13 mouse cellular contexts compared by ENCODE assay signal in genomic region chr19:6939106-6940002, GRCm38 (mm10). TPM values are rescaled to one million over a fixed set of nuclear protein-coding genes. Genes with fewer than 3 reads are reported as not detected.
A peak's percentile ranks its signal among the peaks of the same experiment; 100 is the strongest.
DNase-seq lines count a peak whose midpoint lies in the region; ATAC-seq and TF ChIP-seq lines count a peak whose summit lies in the region.
"Had no signal": no experiment of that assay in that cellular context is flagged by ENCODE, and none has a peak within 500 bp of the region (broad histone marks: within the 10 kb centered on the region; RNA-seq: fewer than 3 reads in every experiment).

No protein-coding gene starts in this region.

- H3K36me3 ChIP-seq in lung, embryonic 16.5 days (ENCODE audit: control insufficient read depth, insufficient read depth, low read length) = no peaks in the 10 kb centered on the region
- no peaks in the 10 kb centered on the region for H3K36me3 ChIP-seq in hindbrain, embryonic 15.5 days
- H3K36me3 ChIP-seq in neural tube, embryonic 15.5 days = 0 out of 2 replicates have a peak, but pooled peaks cover 6% of the 10 kb centered on the region
- no peaks in the 10 kb centered on the region for H3K36me3 ChIP-seq in kidney, embryonic 14.5 days (ENCODE audit: control insufficient read depth, insufficient read depth, low read length)
- H3K36me3 ChIP-seq: liver, embryonic 15.5 days had no signal

- no peak for TF ChIP-seq CTCF in cerebellum, adult 2 months (IDR thresholded peaks at IDR 0.05; ENCODE audit: borderline replicate concordance, insufficient read depth, low read depth, low read length)

- DNase-seq in cerebellum, adult 2 months = peak in 1 of 2 experiments; percentile 49
- DNase-seq in cerebellum, adult 18-20 months = no peak
- no peak for DNase-seq in lung, postnatal 10 days
- DNase-seq in gastrocnemius, adult 18-20 months (ENCODE audit: low spot score) = no peak
- DNase-seq: adrenal gland, postnatal 36 days; layer of hippocampus, postnatal 36 days had no signal

- ATAC-seq in lung, embryonic 16.5 days (ENCODE audit: low read depth) = no peak
- ATAC-seq in hindbrain, embryonic 15.5 days (ENCODE audit: low FRiP score, low read depth) = no peak
- no peak for ATAC-seq in neural tube, embryonic 15.5 days (ENCODE audit: low FRiP score)
- no peak for ATAC-seq in kidney, embryonic 14.5 days (ENCODE audit: low FRiP score, low TSS enrichment)
- ATAC-seq: intestine, embryonic 16.5 days had no signal

- H3K9ac ChIP-seq in lung, embryonic 16.5 days (ENCODE audit: low read length) = peak overlapping the region; percentile 23; the same call in 1 of the 2 replicates
- H3K9ac ChIP-seq in hindbrain, embryonic 15.5 days = peak overlapping the region; percentile 94
- peak overlapping the region; percentile 40 for H3K9ac ChIP-seq in neural tube, embryonic 15.5 days (replicated peaks)
- no peak overlapping the region for H3K9ac ChIP-seq in kidney, embryonic 14.5 days (ENCODE audit: low read depth, low read length)
- H3K9ac ChIP-seq: liver, embryonic 15.5 days had no signal

- no peaks in the 10 kb centered on the region for H3K9me3 ChIP-seq in lung, embryonic 16.5 days (ENCODE audit: control insufficient read depth, low read length)
- no peaks in the 10 kb centered on the region for H3K9me3 ChIP-seq in hindbrain, embryonic 15.5 days
- no peaks in the 10 kb centered on the region for H3K9me3 ChIP-seq in neural tube, embryonic 15.5 days (replicated peaks)
- H3K9me3 ChIP-seq in kidney, embryonic 14.5 days (ENCODE audit: control insufficient read depth, low read length) = no peaks in the 10 kb centered on the region
- H3K9me3 ChIP-seq: liver, embryonic 15.5 days had no signal

- peaks cover 32% of the 10 kb centered on the region for H3K4me1 ChIP-seq in cerebellum, adult 2 months (ENCODE audit: control insufficient read depth, insufficient read depth, low read length)
- peaks cover 14% of the 10 kb centered on the region for H3K4me1 ChIP-seq in lung, embryonic 16.5 days (replicated peaks; ENCODE audit: control insufficient read depth, insufficient read depth, low read length)
- H3K4me1 ChIP-seq in hindbrain, embryonic 15.5 days (replicated peaks) = peaks cover 53% of the 10 kb centered on the region
- peaks cover 58% of the 10 kb centered on the region for H3K4me1 ChIP-seq in neural tube, embryonic 15.5 days
- peaks cover 9% of the 10 kb centered on the region for H3K4me1 ChIP-seq in kidney, embryonic 14.5 days (ENCODE audit: control insufficient read depth, insufficient read depth, low read length)

- peak overlapping the region; percentile 13; the same call in 1 of the 2 replicates for H3K27ac ChIP-seq in cerebellum, adult 2 months (ENCODE audit: insufficient read depth, low read length)
- H3K27ac ChIP-seq in lung, embryonic 16.5 days (ENCODE audit: low read length) = no peak overlapping the region
- H3K27ac ChIP-seq in hindbrain, embryonic 15.5 days (replicated peaks) = no peak overlapping the region
- no peak overlapping the region for H3K27ac ChIP-seq in neural tube, embryonic 15.5 days (replicated peaks)
- no peak overlapping the region for H3K27ac ChIP-seq in kidney, embryonic 14.5 days (ENCODE audit: low read depth, low read length)
- H3K27ac ChIP-seq: liver, embryonic 15.5 days had no signal

- no peaks in the 10 kb centered on the region for H3K27me3 ChIP-seq in cerebellum, adult 2 months (ENCODE audit: control insufficient read depth, insufficient read depth, low read length)
- peaks cover 18% of the 10 kb centered on the region for H3K27me3 ChIP-seq in lung, embryonic 16.5 days (ENCODE audit: control insufficient read depth, insufficient read depth, low read depth, low read length)
- peaks cover 26% of the 10 kb centered on the region; the same call in 1 of the 2 replicates for H3K27me3 ChIP-seq in hindbrain, embryonic 15.5 days
- H3K27me3 ChIP-seq in neural tube, embryonic 15.5 days (replicated peaks) = peaks cover 29% of the 10 kb centered on the region
- H3K27me3 ChIP-seq in kidney, embryonic 14.5 days (ENCODE audit: control insufficient read depth, insufficient read depth, low read length) = peaks cover 19% of the 10 kb centered on the region

- 50% methylated on average over 20 of the region's 20 CpGs for WGBS in cerebellum, adult 2 months
- WGBS in lung, embryonic 16.5 days = 86% methylated on average over 20 of the region's 20 CpGs
- 89% methylated on average over 20 of the region's 20 CpGs for WGBS in hindbrain, embryonic 15.5 days
- 93% methylated on average over 20 of the region's 20 CpGs for WGBS in neural tube, embryonic 15.5 days
- WGBS in kidney, embryonic 14.5 days = 89% methylated on average over 20 of the region's 20 CpGs

- TF ChIP-seq POLR2A in cerebellum, adult 2 months (IDR thresholded peaks at IDR 0.05; ENCODE audit: borderline replicate concordance, insufficient read depth, low read length) = no peak

- peak overlapping the region; percentile 8 for H3K4me3 ChIP-seq in cerebellum, adult 2 months (replicated peaks; ENCODE audit: insufficient read depth, low read depth, low read length)
- no peak overlapping the region for H3K4me3 ChIP-seq in lung, embryonic 16.5 days (ENCODE audit: low read length)
- peak overlapping the region; percentile 94 for H3K4me3 ChIP-seq in hindbrain, embryonic 15.5 days
- H3K4me3 ChIP-seq in neural tube, embryonic 15.5 days (replicated peaks) = peak overlapping the region; percentile 78
- no peak overlapping the region for H3K4me3 ChIP-seq in kidney, embryonic 14.5 days (ENCODE audit: low read length)
- H3K4me3 ChIP-seq: liver, embryonic 15.5 days had no signal

- no peak overlapping the region for H3K4me2 ChIP-seq in lung, embryonic 16.5 days (ENCODE audit: low read depth, low read length)
- peak overlapping the region; percentile 98 for H3K4me2 ChIP-seq in hindbrain, embryonic 15.5 days
- H3K4me2 ChIP-seq in neural tube, embryonic 15.5 days = peak overlapping the region; percentile 99
- no peak overlapping the region for H3K4me2 ChIP-seq in kidney, embryonic 14.5 days (replicated peaks; ENCODE audit: low read depth, low read length)

RNA-seq across cellular contexts. Expression of gene Bad, which starts 2.3 kb away (rescaled TPM):
- polyA plus RNA-seq in cerebellum, adult 2 months (2012; rRNA removed) = 71.6 and 73.8 TPM in 2 replicates
- polyA plus RNA-seq in lung, embryonic 16.5 days (2015; fragmentation: Nextera tagmentation; extraction: Ambion mirVana) = 82.5 and 90.7 TPM in 2 replicates
- polyA plus RNA-seq in hindbrain, embryonic 15.5 days (2015; fragmentation: Nextera tagmentation; extraction: Ambion mirVana) = 90.1 and 99.1 TPM in 2 replicates
- 90.8 and 90.9 TPM in 2 replicates for polyA plus RNA-seq in neural tube, embryonic 15.5 days (2015; fragmentation: Nextera tagmentation; extraction: Ambion mirVana)
- total RNA-seq in gastrocnemius, adult 18-20 months (2021) = 10 to 100 TPM in 1 of 2 experiments, 1 to 10 TPM in 1; 9.7 to 12.2 TPM
- 65.5 and 70.9 TPM in 2 replicates for polyA plus RNA-seq in kidney, embryonic 14.5 days (2014; fragmentation: Nextera tagmentation; extraction: Ambion mirVana)

RNA-seq across cellular contexts. Expression of gene Gpr137, which starts 2.9 kb away (rescaled TPM):
- polyA plus RNA-seq in cerebellum, adult 2 months (2012; rRNA removed) = 125 and 127 TPM in 2 replicates
- 25.2 TPM in 2 replicates for polyA plus RNA-seq in lung, embryonic 16.5 days (2015; fragmentation: Nextera tagmentation; extraction: Ambion mirVana)
- polyA plus RNA-seq in hindbrain, embryonic 15.5 days (2015; fragmentation: Nextera tagmentation; extraction: Ambion mirVana) = 64.0 and 79.2 TPM in 2 replicates
- 59.8 and 72.3 TPM in 2 replicates for polyA plus RNA-seq in neural tube, embryonic 15.5 days (2015; fragmentation: Nextera tagmentation; extraction: Ambion mirVana)
- 10 to 100 TPM; 10.0 to 10.4 TPM for total RNA-seq in gastrocnemius, adult 18-20 months (2021)
- polyA plus RNA-seq in kidney, embryonic 14.5 days (2014; fragmentation: Nextera tagmentation; extraction: Ambion mirVana) = 23.3 and 27.4 TPM in 2 replicates

RNA-seq across cellular contexts. Expression of gene Kcnk4, which starts 5.0 kb away (rescaled TPM):
- 5.8 and 5.9 TPM in 2 replicates for polyA plus RNA-seq in cerebellum, adult 2 months (2012; rRNA removed)
- 0.21 and 0.96 TPM in 2 replicates for polyA plus RNA-seq in lung, embryonic 16.5 days (2015; fragmentation: Nextera tagmentation; extraction: Ambion mirVana)
- polyA plus RNA-seq in hindbrain, embryonic 15.5 days (2015; fragmentation: Nextera tagmentation; extraction: Ambion mirVana) = 9.0 and 13.1 TPM in 2 replicates
- polyA plus RNA-seq in neural tube, embryonic 15.5 days (2015; fragmentation: Nextera tagmentation; extraction: Ambion mirVana) = 11.8 and 13.8 TPM in 2 replicates
- not detected for total RNA-seq in gastrocnemius, adult 18-20 months (2021)
- 0.12 and 0.51 TPM in 2 replicates for polyA plus RNA-seq in kidney, embryonic 14.5 days (2014; fragmentation: Nextera tagmentation; extraction: Ambion mirVana)

RNA-seq across cellular contexts. Expression of gene Catsperz, which starts 14.2 kb away (rescaled TPM):
- 2.8 and 3.2 TPM in 2 replicates for polyA plus RNA-seq in cerebellum, adult 2 months (2012; rRNA removed)
- 2.5 TPM in 2 replicates for polyA plus RNA-seq in lung, embryonic 16.5 days (2015; fragmentation: Nextera tagmentation; extraction: Ambion mirVana)
- polyA plus RNA-seq in hindbrain, embryonic 15.5 days (2015; fragmentation: Nextera tagmentation; extraction: Ambion mirVana) = 2.0 and 3.1 TPM in 2 replicates
- polyA plus RNA-seq in neural tube, embryonic 15.5 days (2015; fragmentation: Nextera tagmentation; extraction: Ambion mirVana) = 6.8 TPM in 2 replicates
- total RNA-seq in gastrocnemius, adult 18-20 months (2021) = not detected
- polyA plus RNA-seq in kidney, embryonic 14.5 days (2014; fragmentation: Nextera tagmentation; extraction: Ambion mirVana) = 2.1 and 3.8 TPM in 2 replicates
- total RNA-seq: adrenal gland, postnatal 36 days; gastrocnemius, postnatal 4 days had no signal

RNA-seq across cellular contexts. Expression of gene Esrra, which starts 17.7 kb away (rescaled TPM):
- 95.3 and 103 TPM in 2 replicates for polyA plus RNA-seq in cerebellum, adult 2 months (2012; rRNA removed)
- polyA plus RNA-seq in lung, embryonic 16.5 days (2015; fragmentation: Nextera tagmentation; extraction: Ambion mirVana) = 8.5 and 9.9 TPM in 2 replicates
- 17.5 and 18.7 TPM in 2 replicates for polyA plus RNA-seq in hindbrain, embryonic 15.5 days (2015; fragmentation: Nextera tagmentation; extraction: Ambion mirVana)
- polyA plus RNA-seq in neural tube, embryonic 15.5 days (2015; fragmentation: Nextera tagmentation; extraction: Ambion mirVana) = 16.9 and 17.1 TPM in 2 replicates
- 10 to 100 TPM; 76.5 to 93.1 TPM for total RNA-seq in gastrocnemius, adult 18-20 months (2021)
- polyA plus RNA-seq in kidney, embryonic 14.5 days (2014; fragmentation: Nextera tagmentation; extraction: Ambion mirVana) = 5.2 and 9.0 TPM in 2 replicates

Comparison
In these comparisons a context has a peak if more than half of its experiments do, and no peak if none do; other contexts are left out.
1. H3K4me3 ChIP-seq: peak in cerebellum, adult 2 months (single experiment), hindbrain, embryonic 15.5 days (single experiment) and neural tube, embryonic 15.5 days (single experiment); none in lung, embryonic 16.5 days (single experiment) and kidney, embryonic 14.5 days (single experiment).
2. H3K4me2 ChIP-seq: peak in hindbrain, embryonic 15.5 days (single experiment) and neural tube, embryonic 15.5 days (single experiment); none in lung, embryonic 16.5 days (single experiment) and kidney, embryonic 14.5 days (single experiment).